Mouse (Mus musculus): ENCODE data around the gene Mau2. TPM values are rescaled to one million over a fixed set of nuclear protein-coding genes. Genes with fewer than 3 reads are reported as not detected.
"Not testable (repeated sequence)": the region's sequence is repeated elsewhere in the genome, so short reads cannot be mapped to it uniquely, and the experiment has no call there.

Gene Mau2
- polyA plus RNA-seq, 1 experiment from 2014 or later: 62.8 TPM

- Histone ChIP-seq H3K4me3 (peak within 1 kb of the TSS; percentile 97), H3K27ac (peak within 1 kb of the TSS; percentile 81), H3K9ac (peak within 1 kb of the TSS; percentile 81), H3K4me1 (peaks cover 13% of the 10 kb centered on the region), H3K27me3 (no peaks in the 10 kb centered on the region), H3K36me3 (no peaks in the 10 kb centered on the region), H3K9me3 (no peaks in the 10 kb centered on the region), H3K4me2 (replicated peaks) (peak within 1 kb of the TSS; percentile 87)
- ATAC-seq (ENCODE audit: low FRiP score, low read depth): peak; percentile 100
- WGBS: under 1% methylated on average over 69 of the region's 87 CpGs
These were observed 46.6 kb downstream of the Mau2 start, which contains the start of gene Gatad2a for GRCm38 (mm10) chr8:69995776-69996588. Gene Gatad2a, minus strand, starts transcription at chr8:69996384.

GRCm38 (mm10) chr8:69995422-69995775 is 47.1 kb downstream of the Mau2 start:
- Histone ChIP-seq H3K4me1 (peaks cover 13% of the 10 kb centered on the region), H3K4me3 (peak overlapping the region; percentile 97), H3K36me3 (no peaks in the 10 kb centered on the region), H3K27ac (peak overlapping the region; percentile 81), H3K4me2 (replicated peaks) (peak overlapping the region; percentile 87), H3K9me3 (no peaks in the 10 kb centered on the region), H3K27me3 (no peaks in the 10 kb centered on the region), H3K9ac (peak overlapping the region; percentile 81)
- no peak for ATAC-seq (ENCODE audit: low FRiP score, low read depth)
- 1% methylated on average over 7 of the region's 7 CpGs for whole genome bisulfite sequencing

GRCm38 (mm10) chr8:69988936-69989335 is 53.6 kb downstream of the Mau2 start:
- not testable (repeated sequence) for ATAC-seq (ENCODE audit: low FRiP score, low read depth); H3K9me3 ChIP-seq; H3K4me2 ChIP-seq (replicated peaks); H3K9ac ChIP-seq; H3K4me1 ChIP-seq; H3K27ac ChIP-seq; H3K27me3 ChIP-seq; H3K36me3 ChIP-seq; H3K4me3 ChIP-seq
- 97% methylated on average over 6 of the region's 7 CpGs for WGBS

- Histone ChIP-seq H3K4me3 (no peak overlapping the region), H3K27ac (no peak overlapping the region), H3K4me1 (no peaks in the 10 kb centered on the region), H3K9me3 (no peaks in the 10 kb centered on the region), H3K36me3 (no peaks in the 10 kb centered on the region), H3K27me3 (no peaks in the 10 kb centered on the region), H3K9ac (no peak overlapping the region), H3K4me2 (replicated peaks) (no peak overlapping the region)
- ATAC-seq (ENCODE audit: low FRiP score, low read depth): no peak
These were observed 54.8 kb downstream of the Mau2 start for GRCm38 (mm10) chr8:69987744-69988143.

GRCm38 (mm10) chr8:69984876-69985553 is 57.5 kb downstream of the Mau2 start:
- H3K4me3 ChIP-seq: no peak overlapping the region
- no peaks in the 10 kb centered on the region for H3K9me3 ChIP-seq
- no peaks in the 10 kb centered on the region for H3K36me3 ChIP-seq
- WGBS: 85% methylated on average over 2 of the region's 2 CpGs
- H3K9ac ChIP-seq: no peak overlapping the region
- no peak overlapping the region; the same call in 1 of the 2 replicates for H3K27ac ChIP-seq
- ATAC-seq (ENCODE audit: low FRiP score, low read depth): no peak
- H3K27me3 ChIP-seq: no peaks in the 10 kb centered on the region
- H3K4me1 ChIP-seq: no peaks in the 10 kb centered on the region
- no peak overlapping the region for H3K4me2 ChIP-seq (replicated peaks)

GRCm38 (mm10) chr8:69978456-69978855 is 64.1 kb downstream of the Mau2 start:
- H3K27ac ChIP-seq: no peak overlapping the region
- no peaks in the 10 kb centered on the region for H3K36me3 ChIP-seq
- no peak overlapping the region for H3K4me3 ChIP-seq
- ATAC-seq (ENCODE audit: low FRiP score, low read depth): no peak
- H3K4me2 ChIP-seq (replicated peaks): no peak overlapping the region
- no peaks in the 10 kb centered on the region for H3K27me3 ChIP-seq
- no peak overlapping the region for H3K9ac ChIP-seq
- no peaks in the 10 kb centered on the region for H3K9me3 ChIP-seq
- H3K4me1 ChIP-seq: peaks cover 5% of the 10 kb centered on the region
- 94% methylated on average over 4 of the region's 4 CpGs for WGBS

- Histone ChIP-seq H3K4me2 (replicated peaks) (peak overlapping the region; percentile 86), H3K9ac (peak overlapping the region; percentile 93), H3K27ac (no peak overlapping the region), H3K36me3 (no peaks in the 10 kb centered on the region), H3K9me3 (no peaks in the 10 kb centered on the region), H3K4me3 (peak overlapping the region; percentile 98), H3K27me3 (no peaks in the 10 kb centered on the region), H3K4me1 (peaks cover 39% of the 10 kb centered on the region)
- ATAC-seq (ENCODE audit: low FRiP score, low read depth): no peak
- 38% methylated on average over 5 of the region's 5 CpGs for WGBS
These were observed 67.7 kb downstream of the Mau2 start for GRCm38 (mm10) chr8:69974806-69975205.

GRCm38 (mm10) chr8:69974194-69974614 is 68.3 kb downstream of the Mau2 start:
- Histone ChIP-seq H3K27ac (peak overlapping the region; percentile 85), H3K9ac (peak overlapping the region; percentile 93), H3K4me1 (peaks cover 43% of the 10 kb centered on the region), H3K27me3 (no peaks in the 10 kb centered on the region), H3K36me3 (no peaks in the 10 kb centered on the region), H3K9me3 (no peaks in the 10 kb centered on the region), H3K4me2 (replicated peaks) (peak overlapping the region; percentile 86), H3K4me3 (peak overlapping the region; percentile 98)
- ATAC-seq (ENCODE audit: low FRiP score, low read depth): peak; percentile 93
- WGBS: 0% methylated on average over 31 of the region's 50 CpGs

- Histone ChIP-seq H3K9me3 (no peaks in the 10 kb centered on the region), H3K4me1 (peaks cover 43% of the 10 kb centered on the region), H3K9ac (peak overlapping the region; percentile 93), H3K4me3 (peak overlapping the region; percentile 98), H3K27me3 (no peaks in the 10 kb centered on the region), H3K4me2 (replicated peaks) (peak overlapping the region; percentile 86), H3K27ac (peak overlapping the region; percentile 85), H3K36me3 (no peaks in the 10 kb centered on the region)
- ATAC-seq (ENCODE audit: low FRiP score, low read depth): peak; percentile 20
- WGBS: under 1% methylated on average over 58 of the region's 68 CpGs
These were observed 68.9 kb downstream of the Mau2 start for GRCm38 (mm10) chr8:69973442-69974161.

GRCm38 (mm10) chr8:69973063-69973441 is 69.5 kb downstream of the Mau2 start:
- Histone ChIP-seq H3K4me2 (replicated peaks) (peak overlapping the region; percentile 86), H3K36me3 (no peaks in the 10 kb centered on the region), H3K9ac (peak overlapping the region; percentile 93), H3K9me3 (no peaks in the 10 kb centered on the region), H3K27ac (no peak overlapping the region), H3K4me1 (peaks cover 46% of the 10 kb centered on the region), H3K27me3 (no peaks in the 10 kb centered on the region), H3K4me3 (peak overlapping the region; percentile 98)
- ATAC-seq (ENCODE audit: low FRiP score, low read depth): no peak
- 14% methylated on average over 7 of the region's 7 CpGs for WGBS

GRCm38 (mm10) chr8:69970880-69971279 is 71.7 kb downstream of the Mau2 start:
- no peak overlapping the region for H3K4me3 ChIP-seq

More at GRCm38 (mm10) chr8:69970880-69971279, 71.7 kb downstream of the Mau2 start:
- H3K27me3 ChIP-seq: no peaks in the 10 kb centered on the region
- H3K9me3 ChIP-seq: no peaks in the 10 kb centered on the region
- H3K27ac ChIP-seq: no peak overlapping the region
- WGBS: 84% methylated on average over 2 of the region's 2 CpGs
- ATAC-seq (ENCODE audit: low FRiP score, low read depth): no peak
- H3K4me2 ChIP-seq (replicated peaks): no peak overlapping the region; the same call in 1 of the 2 replicates
- H3K4me1 ChIP-seq: peaks cover 53% of the 10 kb centered on the region
- peaks cover 2% of the 10 kb centered on the region; the same call in 1 of the 2 replicates for H3K36me3 ChIP-seq
- no peak overlapping the region for H3K9ac ChIP-seq
